Mouse (Mus musculus) bone marrow, adult 2 months (tissue): ENCODE measurements around the gene Fmnl1.

Experiments
- CTCF ChIP-seq: fragments of 200-500 bp; IDR thresholded peaks from 2 replicates; pipeline ENCODE4 v1.5.1; 2011; ENCODE audit warnings: low read length, control low read depth; ENCODE audit not compliant: control insufficient read depth, insufficient read depth
- POLR2A ChIP-seq: fragments of 200-500 bp; IDR thresholded peaks from 2 replicates; pipeline ENCODE4 v1.6.1; 2011; ENCODE audit warnings: low read depth, mild to moderate bottlenecking, control low read depth, low read length, borderline replicate concordance; ENCODE audit not compliant: control insufficient read depth

- TF ChIP-seq CTCF (no peak), POLR2A (no peak)
Measured at GRCm38 (mm10) chr11:103133456-103134185, 37.3 kb upstream of the Fmnl1 start.
